Mouse (Mus musculus): Measurements from ENCODE around the gene 4930415O20Rik.

4930415O20Rik gene

DNA sequence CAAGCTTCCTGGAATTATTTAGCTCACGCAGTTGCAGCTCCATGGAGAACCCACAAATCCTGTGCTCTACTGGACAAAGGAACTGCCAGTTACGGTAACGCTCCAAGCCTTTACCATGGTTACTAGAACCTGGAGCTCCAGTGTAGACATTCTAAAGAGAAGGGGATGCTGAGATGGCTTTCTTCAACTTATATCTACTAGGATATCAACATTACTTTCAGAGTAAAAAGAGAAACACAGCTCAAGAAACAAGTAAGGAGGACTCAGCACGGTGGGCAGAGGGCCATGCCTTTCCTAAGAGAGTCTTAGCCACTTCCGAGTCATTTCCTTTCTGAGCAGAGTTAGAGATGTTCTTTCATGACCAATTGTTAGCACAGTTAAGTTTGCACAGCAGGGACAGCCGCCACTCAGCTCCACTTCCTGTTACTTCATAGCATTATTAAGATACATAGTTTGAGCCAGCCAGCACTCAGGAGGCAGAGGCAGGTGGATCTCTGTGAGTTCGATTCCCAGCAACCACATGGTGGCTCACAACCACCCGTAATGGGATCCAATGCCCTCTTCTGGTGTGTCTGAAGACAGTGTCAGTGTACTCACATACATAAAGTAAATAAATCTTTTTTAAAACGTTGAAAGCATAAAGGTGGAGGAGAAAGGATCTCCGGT lies at the start of gene 4930415O20Rik, which contains the start of gene Ccnt1:
Gene 4930415O20Rik (plus strand): TSS at position 132 of the 666 bp plus-strand sequence.
Gene Ccnt1 (minus strand): TSS at position 51 of the 666 bp plus-strand sequence.
- DNase-seq (ENCODE audit: low spot score) = no peak

DNA sequence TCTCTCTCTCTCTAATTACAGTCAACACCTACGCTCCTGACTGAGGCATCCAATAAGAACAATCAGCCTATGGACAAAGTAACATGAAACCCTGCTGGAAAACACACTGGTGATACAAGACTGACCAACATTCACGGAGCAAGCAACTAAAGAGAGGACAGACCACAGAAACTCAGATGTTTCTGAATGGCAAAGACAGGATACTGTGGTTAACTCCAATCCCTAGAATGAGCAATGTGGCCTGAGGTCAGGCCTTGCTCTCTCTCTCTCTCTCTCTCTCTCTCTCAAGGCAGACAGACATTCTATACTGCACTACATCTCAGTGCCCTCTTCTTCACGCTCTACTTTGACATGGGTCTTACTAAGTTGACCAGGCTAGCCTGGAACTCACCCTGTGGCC lies 49.6 kb upstream of the 4930415O20Rik start:
- DNase-seq (ENCODE audit: low spot score) = no peak

DNA sequence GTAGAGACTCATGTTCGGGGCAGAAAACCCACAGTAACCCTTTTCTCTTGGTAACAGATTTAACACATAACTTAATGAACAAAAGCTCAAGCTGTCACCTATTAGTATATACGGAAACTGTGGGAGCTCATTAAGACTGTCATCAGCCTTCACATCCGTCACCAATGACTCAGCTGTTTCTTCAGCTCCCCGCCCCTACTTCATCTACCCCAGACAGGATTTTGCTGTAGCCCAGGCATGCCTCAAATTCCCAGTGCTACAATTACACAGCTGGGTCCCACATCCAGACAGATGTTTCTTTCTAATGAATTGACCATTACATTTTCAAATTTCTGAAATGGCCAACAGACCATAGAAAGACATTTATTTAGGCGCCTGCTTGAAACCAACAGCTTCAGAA lies 44.7 kb upstream of the 4930415O20Rik start:
- peak; percentile 61 for DNase-seq (ENCODE audit: low spot score)

DNA sequence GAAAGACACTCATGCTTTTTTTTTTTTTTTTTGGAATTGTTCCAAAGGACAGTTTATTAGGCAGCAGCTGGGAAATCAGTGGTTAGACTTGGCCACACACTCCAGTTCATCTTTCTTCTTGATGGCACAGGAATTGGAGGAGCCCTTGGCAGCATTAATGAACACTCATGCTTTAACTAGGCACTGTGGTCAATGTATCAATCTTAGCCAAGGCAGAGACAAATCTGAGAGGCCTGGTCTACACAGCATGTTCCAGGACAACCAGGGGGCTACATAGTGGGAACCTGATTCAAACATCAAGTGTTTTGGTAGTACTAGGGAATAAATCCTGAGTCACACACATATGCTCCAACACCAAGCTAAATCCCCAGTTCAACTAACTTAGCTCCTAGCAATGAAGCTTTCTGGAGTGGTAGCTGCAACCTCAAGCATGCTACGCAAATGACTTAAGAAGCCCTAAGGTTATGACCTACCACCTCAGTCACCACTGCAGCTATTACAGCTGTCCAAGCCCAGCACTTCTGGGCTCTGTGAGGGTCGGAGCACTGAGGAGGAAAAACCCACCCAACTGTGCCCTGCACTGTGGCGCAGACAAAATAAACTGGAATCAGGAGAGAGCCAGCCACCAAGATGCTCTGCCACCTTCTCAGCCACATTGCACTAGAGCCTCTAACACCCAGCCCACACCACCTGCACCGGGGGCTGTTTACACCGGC lies 43.6 kb upstream of the 4930415O20Rik start:
- DNase-seq (ENCODE audit: low spot score) = no peak

DNA sequence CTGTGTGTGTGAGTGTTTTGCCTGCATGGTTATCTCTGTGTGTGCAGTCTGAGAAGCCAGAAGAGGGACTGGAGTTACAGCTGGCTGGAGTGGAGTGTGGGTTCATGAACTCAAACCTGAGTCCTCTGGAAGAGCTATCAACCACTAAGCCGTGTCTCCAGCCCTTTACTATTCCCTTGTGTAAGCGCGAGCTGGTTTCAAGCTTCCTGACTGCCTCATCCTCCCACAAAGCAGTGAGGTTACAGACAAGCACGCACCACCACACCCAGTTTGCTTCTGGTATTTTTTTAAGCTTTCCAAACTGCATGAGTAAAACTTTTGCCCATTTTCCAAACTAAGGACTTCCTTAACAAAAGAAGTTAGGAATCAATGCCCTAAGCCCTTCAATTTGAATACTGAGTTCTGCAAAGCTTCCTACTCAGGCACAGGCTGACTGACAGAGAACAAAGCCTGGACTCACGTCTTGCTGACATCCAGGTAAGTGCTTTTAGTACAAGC lies 42.7 kb upstream of the 4930415O20Rik start:
- DNase-seq (ENCODE audit: low spot score) = no peak

GRCm38 (mm10) chr15:98532281-98532680 lies 38.5 kb upstream of the 4930415O20Rik start:
- DNase-seq (ENCODE audit: low spot score) = peak; percentile 27

GRCm38 (mm10) chr15:98533035-98533531 lies 37.7 kb upstream of the 4930415O20Rik start:
- peak; percentile 30 for DNase-seq (ENCODE audit: low spot score)

GRCm38 (mm10) chr15:98533881-98534627 lies 36.8 kb upstream of the 4930415O20Rik start, which contains the start of gene Kansl2:
TSS of gene Kansl2 (minus strand) at chr15:98534264.
- DNase-seq (ENCODE audit: low spot score) = peak; percentile 98

GRCm38 (mm10) chr15:98535921-98536320 lies 34.9 kb upstream of the 4930415O20Rik start:
- DNase-seq (ENCODE audit: low spot score) = no peak

GRCm38 (mm10) chr15:98536828-98537510 lies 33.8 kb upstream of the 4930415O20Rik start:
- no peak for DNase-seq (ENCODE audit: low spot score)

DNA sequence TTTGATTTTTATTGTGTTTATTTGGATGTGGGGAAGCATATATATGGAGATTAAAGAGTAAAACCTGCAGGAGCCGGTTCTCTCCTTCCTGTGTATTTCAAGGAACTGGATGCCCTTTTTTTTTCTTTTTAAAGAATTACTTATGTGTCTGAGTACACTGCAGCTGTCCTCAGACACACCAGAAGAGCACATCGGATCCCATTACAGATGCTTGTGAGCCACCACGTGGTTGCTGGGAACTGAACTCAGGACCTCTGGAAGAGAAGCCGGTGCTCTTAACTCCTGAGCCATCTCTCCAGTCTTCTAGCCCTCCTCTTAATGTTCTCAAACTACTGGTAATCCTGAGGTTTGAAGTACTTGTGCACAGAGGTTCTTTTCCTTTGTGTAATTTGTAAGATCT lies 32.9 kb upstream of the 4930415O20Rik start:
- no peak for DNase-seq (ENCODE audit: low spot score)

DNA sequence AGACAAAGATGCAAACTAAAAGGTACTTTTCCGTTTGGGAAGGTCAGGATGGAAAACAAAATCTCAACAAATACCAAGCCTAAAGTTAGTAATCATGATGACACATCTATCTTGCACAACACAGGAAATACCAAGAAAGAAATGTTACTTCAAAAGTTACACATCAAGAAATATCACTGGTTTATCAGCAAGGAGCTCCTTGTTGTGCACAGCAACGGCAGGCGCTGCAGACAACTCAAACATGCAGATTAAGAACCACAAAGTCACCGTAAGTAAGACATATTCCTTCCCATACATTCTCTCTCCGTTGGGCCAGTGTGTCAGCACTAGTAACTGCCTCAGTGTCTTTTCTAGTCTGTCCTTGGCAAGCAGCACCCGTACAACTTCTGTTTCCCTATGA lies 29.7 kb upstream of the 4930415O20Rik start:
- no peak for DNase-seq (ENCODE audit: low spot score)

DNA sequence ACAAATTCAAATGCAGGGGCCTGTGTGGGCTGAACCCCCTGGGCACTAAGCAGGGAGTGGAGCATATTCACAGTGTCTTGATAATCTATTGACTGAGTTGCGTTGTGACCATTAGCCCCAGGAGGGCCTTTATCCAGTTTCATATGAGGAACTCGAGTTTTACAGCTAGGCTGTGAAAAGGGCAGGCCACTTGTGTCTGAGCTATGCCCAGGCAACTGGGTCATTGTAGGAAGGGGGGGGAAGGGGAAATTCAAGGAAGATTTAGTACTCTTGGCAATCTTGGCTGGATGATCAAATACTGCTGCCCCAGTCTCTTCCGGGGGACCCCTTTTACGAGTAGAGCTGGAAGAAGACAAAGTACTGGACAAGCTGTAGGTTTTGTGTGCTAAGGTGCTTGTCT lies 27.5 kb upstream of the 4930415O20Rik start:
- no peak for DNase-seq (ENCODE audit: low spot score)

- no peak for DNase-seq (ENCODE audit: low spot score)
Measured at GRCm38 (mm10) chr15:98545151-98545550, 25.7 kb upstream of the 4930415O20Rik start.

GRCm38 (mm10) chr15:98546843-98547242 lies 24.0 kb upstream of the 4930415O20Rik start:
- DNase-seq (ENCODE audit: low spot score) = no peak

GRCm38 (mm10) chr15:98552758-98553157 lies 18.0 kb upstream of the 4930415O20Rik start:
- DNase-seq (ENCODE audit: low spot score) = no peak

DNA sequence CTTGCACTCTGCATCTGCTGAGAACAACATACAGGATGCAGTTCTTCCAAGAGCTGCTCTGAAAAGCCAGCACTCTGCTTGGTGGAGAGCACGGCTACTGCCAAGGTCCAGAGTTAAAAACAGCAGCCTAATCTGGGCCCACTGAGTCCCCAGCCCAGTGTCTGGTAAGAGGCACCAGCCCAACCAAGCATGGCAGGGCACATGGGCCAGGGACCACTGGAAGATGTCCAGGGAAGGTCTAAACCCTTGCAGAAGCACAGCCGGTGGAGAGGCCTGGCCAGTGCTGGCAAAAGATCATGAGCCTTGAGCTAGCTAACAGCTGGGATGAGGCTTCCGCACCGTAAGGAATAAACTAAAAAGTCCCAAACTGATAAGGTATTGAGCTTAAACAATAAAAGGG lies 14.9 kb upstream of the 4930415O20Rik start:
- DNase-seq (ENCODE audit: low spot score) = no peak

DNA sequence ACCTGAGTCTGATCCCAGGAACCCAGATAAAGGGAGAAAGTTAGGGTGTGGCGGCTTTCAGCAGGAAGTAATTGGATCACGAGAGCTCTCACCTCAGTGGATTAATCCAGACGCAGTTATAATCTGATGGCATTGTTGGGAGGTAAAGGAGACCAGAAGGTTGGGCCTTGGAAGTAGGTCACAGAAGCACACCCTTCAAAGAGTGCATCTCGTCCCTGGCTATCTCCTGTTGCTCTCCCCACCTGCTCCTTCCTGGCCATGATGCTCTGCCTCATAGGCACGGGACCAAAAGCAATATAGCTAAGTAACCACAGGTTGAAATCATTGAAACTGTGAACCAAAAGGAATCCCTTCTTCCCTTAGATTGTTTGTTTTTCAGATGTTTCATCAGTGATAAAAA lies 13.6 kb upstream of the 4930415O20Rik start:
- no peak for DNase-seq (ENCODE audit: low spot score)

DNA sequence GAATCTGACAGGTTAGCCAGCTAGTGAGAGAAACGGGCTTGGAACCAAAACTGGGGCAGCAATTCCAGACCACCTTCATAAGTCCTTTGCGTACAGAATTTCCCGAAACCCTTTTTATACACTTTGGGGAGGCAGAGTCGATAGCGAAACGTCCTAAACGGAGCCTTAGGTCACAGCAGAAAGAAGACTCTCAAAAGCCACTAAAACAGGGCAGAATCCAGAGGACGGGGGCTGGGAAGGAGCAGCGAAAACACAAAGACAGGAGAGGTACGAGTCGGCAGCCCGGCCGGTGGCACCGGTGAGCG lies 3.9 kb upstream of the 4930415O20Rik start:
- DNase-seq (ENCODE audit: low spot score) = no peak

- peak; percentile 99 for DNase-seq (ENCODE audit: low spot score)
Measured at GRCm38 (mm10) chr15:98567278-98568134, 3.3 kb upstream of the 4930415O20Rik start.
